Mouse (Mus musculus) intestine, embryonic 15.5 days (tissue): Measurements from ENCODE around the gene Rps10. TPM values are rescaled to one million over a fixed set of nuclear protein-coding genes. Genes with fewer than 3 reads are reported as not detected.
A peak's percentile ranks its signal among the peaks of the same experiment; 100 is the strongest.

Experiments used
- ATAC-seq: fragments of 200-750 bp; cut with Nextera tagmentation; 2 replicates; pipeline ENCODE4 v1.8.0; 2017; ENCODE audit warnings: moderate TSS enrichment, moderate library complexity
- H3K27ac ChIP-seq: fragments of 300-500 bp; sonication (generic); 2 replicates; pipeline ENCODE4 v1.5.1; 2015; ENCODE audit warnings: mild to moderate bottlenecking, inconsistent platforms
- H3K27me3 ChIP-seq: fragments of 300-500 bp; sonication (generic); replicated peaks from 2 replicates; pipeline ENCODE4 v1.6.1; 2015; ENCODE audit warnings: inconsistent platforms
- H3K36me3 ChIP-seq: fragments of 300-500 bp; sonication (generic); 2 replicates; pipeline ENCODE4 v1.6.1; 2015; ENCODE audit warnings: inconsistent platforms
- H3K4me1 ChIP-seq: fragments of 300-500 bp; sonication (generic); replicated peaks from 2 replicates; pipeline ENCODE4 v1.6.1; 2015; ENCODE audit warnings: inconsistent platforms
- H3K4me2 ChIP-seq: fragments of 300-500 bp; sonication (generic); replicated peaks from 2 replicates; pipeline ENCODE4 v1.6.1; 2015; ENCODE audit warnings: mild to moderate bottlenecking, inconsistent platforms
- H3K4me3 ChIP-seq: fragments of 300-500 bp; sonication (generic); replicated peaks from 2 replicates; pipeline ENCODE4 v1.5.1; 2015; ENCODE audit warnings: inconsistent platforms
- H3K9ac ChIP-seq: fragments of 300-500 bp; sonication (generic); 2 replicates; pipeline ENCODE4 v1.6.1; 2015; ENCODE audit warnings: inconsistent platforms
- H3K9me3 ChIP-seq: fragments of 300-500 bp; sonication (generic); 2 replicates; pipeline ENCODE4 v1.6.1; 2016; ENCODE audit warnings: inconsistent platforms
- WGBS: fragments of 180-500 bp; shearing (Covaris S2); methylation state at CpG from one replicate; pipeline ENCODE4 v1.1.7; 2015; 5-methylcytosine and 5-hydroxymethylcytosine counted together
- polyA plus RNA-seq: library from polyadenylated mRNA; unstranded; fragments of >200 nt; fragmentation: Nextera tagmentation; extraction: Ambion mirVana; gene quantifications from 2 replicates; pipeline ENCODE4 v1.2.1, GENCODE M21; 2015

The Rps10 gene
- polyA plus RNA-seq, 1 experiment from 2014 or later: 1,022 TPM

DNA sequence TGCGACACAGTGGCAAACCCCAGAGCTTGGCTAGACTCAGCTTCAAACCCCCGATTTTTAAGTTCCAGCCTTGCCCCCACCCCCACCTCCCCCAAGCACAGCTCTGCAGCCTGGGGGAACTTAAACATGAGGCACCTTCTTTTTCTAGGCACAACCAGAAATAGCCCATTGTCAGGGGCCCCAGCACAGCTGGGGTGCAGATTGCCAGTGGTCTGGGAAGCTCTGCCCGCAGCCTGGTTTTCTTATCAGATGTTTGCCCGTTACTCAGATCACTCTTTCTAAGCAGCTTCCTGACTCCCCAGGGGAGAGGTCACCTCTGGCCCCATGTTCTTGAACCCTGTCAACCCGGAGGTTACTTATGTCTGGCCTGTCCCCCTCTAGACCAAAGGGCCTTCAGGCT lies 19.9 kb upstream of the Rps10 start:
- H3K4me2 ChIP-seq: 0 out of 2 replicates have a peak overlapping the region, but pooled peaks have one; percentile 91
- H3K27me3 ChIP-seq: peaks cover 25% of the 10 kb centered on the region
- H3K27ac ChIP-seq: no peak overlapping the region
- no peak overlapping the region for H3K9ac ChIP-seq
- WGBS: 17% methylated on average over 5 of the region's 5 CpGs
- ATAC-seq: no peak
- no peak overlapping the region for H3K4me3 ChIP-seq
- no peaks in the 10 kb centered on the region for H3K36me3 ChIP-seq
- H3K4me1 ChIP-seq: peaks cover 10% of the 10 kb centered on the region
- H3K9me3 ChIP-seq: no peaks in the 10 kb centered on the region

DNA sequence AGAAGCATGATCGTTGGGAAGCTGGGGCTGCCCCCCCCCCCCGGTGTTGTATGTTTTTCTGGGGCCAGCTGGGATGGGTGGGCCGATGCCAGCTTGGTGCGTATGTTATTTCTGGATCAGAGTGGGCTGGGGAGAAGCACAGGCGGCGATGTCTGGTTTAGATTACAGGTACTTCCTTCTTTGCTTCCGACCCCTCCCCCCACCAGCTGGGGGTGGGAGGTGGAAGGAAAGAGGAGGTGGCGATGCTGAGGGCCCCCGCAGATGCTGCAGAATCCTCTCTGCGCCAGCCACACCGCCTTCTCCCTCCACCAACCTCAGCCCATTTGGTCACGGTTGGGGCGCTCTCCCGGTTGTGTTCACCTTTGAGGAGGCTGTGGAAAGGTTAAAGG lies 19.5 kb upstream of the Rps10 start:
- ATAC-seq: no peak
- peak overlapping the region; percentile 45 for H3K4me3 ChIP-seq
- no peaks in the 10 kb centered on the region for H3K9me3 ChIP-seq
- WGBS: 4% methylated on average over 14 of the region's 14 CpGs
- H3K36me3 ChIP-seq: no peaks in the 10 kb centered on the region
- no peak overlapping the region for H3K27ac ChIP-seq
- peaks cover 10% of the 10 kb centered on the region for H3K4me1 ChIP-seq
- H3K27me3 ChIP-seq: peaks cover 25% of the 10 kb centered on the region
- H3K9ac ChIP-seq: 0 out of 2 replicates have a peak overlapping the region, but pooled peaks have one; percentile 30
- H3K4me2 ChIP-seq: peak overlapping the region; percentile 91

- H3K9ac ChIP-seq: peak within 1 kb of the TSS; percentile 30
- H3K27ac ChIP-seq: no peak within 1 kb of the TSS
- no peaks in the 10 kb centered on the region for H3K9me3 ChIP-seq
- H3K36me3 ChIP-seq: no peaks in the 10 kb centered on the region
- peak within 1 kb of the TSS; percentile 45 for H3K4me3 ChIP-seq
- H3K4me2 ChIP-seq: peak within 1 kb of the TSS; percentile 91
- H3K27me3 ChIP-seq: peaks cover 25% of the 10 kb centered on the region
- ATAC-seq: peak; percentile 74
- peaks cover 10% of the 10 kb centered on the region for H3K4me1 ChIP-seq
- 1% methylated on average over 49 of the region's 65 CpGs for WGBS
These were observed 18.9 kb upstream of the Rps10 start, which contains the start of gene Pacsin1 for GRCm38 (mm10) chr17:27655089-27656010. Pacsin1 (plus strand) TSS chr17:27655509.

DNA sequence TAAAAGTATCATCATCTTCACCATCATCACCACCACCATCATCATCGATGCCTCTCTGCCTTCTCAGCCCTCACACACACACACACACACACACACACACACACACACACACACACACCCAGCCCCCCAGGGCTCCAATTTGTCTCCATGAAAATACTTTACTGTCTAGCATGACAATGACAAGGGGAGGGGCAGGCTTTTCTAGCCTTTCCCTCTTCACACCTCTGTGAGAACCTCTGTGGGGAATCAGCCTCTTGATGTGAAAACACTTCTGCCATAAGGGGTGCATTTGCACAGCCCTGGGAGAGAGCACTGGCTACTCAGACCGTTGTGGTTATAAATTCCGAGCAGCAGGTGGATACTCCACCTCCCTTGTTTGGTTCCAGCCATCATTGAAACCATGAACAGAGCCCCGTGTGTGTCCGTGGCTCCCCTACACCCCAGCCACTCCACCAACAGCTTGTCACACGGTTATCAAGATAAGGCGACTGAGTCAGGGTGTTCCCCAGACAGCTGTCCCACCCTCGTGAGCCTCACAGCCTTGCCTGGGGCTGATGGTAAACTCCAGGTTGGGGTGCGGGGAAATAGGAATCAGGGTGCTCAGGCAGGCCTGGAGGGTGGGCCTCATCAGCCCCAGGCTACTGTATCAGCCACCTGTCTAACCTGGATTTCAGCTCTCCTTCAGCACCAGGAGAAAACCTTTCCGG lies 16.9 kb upstream of the Rps10 start:
- peaks cover 25% of the 10 kb centered on the region for H3K27me3 ChIP-seq
- ATAC-seq: no peak
- WGBS: 54% methylated on average over 10 of the region's 10 CpGs

GRCm38 (mm10) chr17:27652046-27652790 lies 15.7 kb upstream of the Rps10 start:
- no peak overlapping the region for H3K4me2 ChIP-seq
- H3K4me1 ChIP-seq: peaks cover 10% of the 10 kb centered on the region
- H3K27me3 ChIP-seq: peaks cover 25% of the 10 kb centered on the region
- no peak overlapping the region for H3K4me3 ChIP-seq
- H3K27ac ChIP-seq: no peak overlapping the region
- H3K36me3 ChIP-seq: no peaks in the 10 kb centered on the region
- no peak for ATAC-seq
- no peak overlapping the region for H3K9ac ChIP-seq
- no peaks in the 10 kb centered on the region for H3K9me3 ChIP-seq
- WGBS: 81% methylated on average over 23 of the region's 23 CpGs

More for the DNA sequence above, 16.9 kb upstream of the Rps10 start:
- H3K36me3 ChIP-seq: no peaks in the 10 kb centered on the region
- H3K9me3 ChIP-seq: no peaks in the 10 kb centered on the region
- peaks cover 10% of the 10 kb centered on the region for H3K4me1 ChIP-seq
- H3K27ac ChIP-seq: no peak overlapping the region
- H3K9ac ChIP-seq: no peak overlapping the region
- no peak overlapping the region for H3K4me3 ChIP-seq
- H3K4me2 ChIP-seq: no peak overlapping the region

GRCm38 (mm10) chr17:27650586-27650985 lies 14.1 kb upstream of the Rps10 start:
- Histone ChIP-seq H3K4me2 (no peak overlapping the region), H3K9ac (no peak overlapping the region), H3K36me3 (no peaks in the 10 kb centered on the region), H3K4me1 (peaks cover 4% of the 10 kb centered on the region), H3K27ac (no peak overlapping the region), H3K4me3 (no peak overlapping the region), H3K9me3 (no peaks in the 10 kb centered on the region), H3K27me3 (peaks cover 9% of the 10 kb centered on the region)
- 66% methylated on average over 13 of the region's 13 CpGs for WGBS
- no peak for ATAC-seq

DNA sequence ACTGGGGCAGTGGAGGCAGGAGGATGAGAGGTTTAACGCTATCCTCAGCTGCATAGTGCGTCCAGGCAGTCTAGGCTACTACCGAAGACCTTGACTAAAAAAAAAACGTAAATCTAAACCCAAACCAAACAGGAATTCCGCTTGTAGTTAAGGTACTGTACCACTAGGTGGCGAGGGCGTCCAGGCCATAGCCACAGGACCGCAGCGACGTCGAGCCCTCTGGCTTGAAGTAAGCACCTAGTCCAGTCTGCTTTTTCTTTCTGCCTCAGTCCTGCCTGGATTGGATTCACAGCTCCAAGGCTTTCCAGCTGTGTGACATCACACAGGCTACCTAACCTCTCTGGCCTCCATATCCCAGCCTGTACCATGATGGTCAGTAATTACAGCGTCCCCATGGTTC lies 13.7 kb upstream of the Rps10 start:
- Histone ChIP-seq H3K9me3 (no peaks in the 10 kb centered on the region), H3K4me1 (no peaks in the 10 kb centered on the region), H3K9ac (no peak overlapping the region), H3K4me2 (no peak overlapping the region), H3K27ac (no peak overlapping the region), H3K27me3 (peaks cover 5% of the 10 kb centered on the region), H3K36me3 (no peaks in the 10 kb centered on the region), H3K4me3 (no peak overlapping the region)
- 10% methylated on average over 12 of the region's 12 CpGs for WGBS
- no peak for ATAC-seq

- WGBS: 44% methylated on average over 7 of the region's 7 CpGs
- Histone ChIP-seq H3K9ac (no peak overlapping the region), H3K27me3 (no peaks in the 10 kb centered on the region), H3K27ac (no peak overlapping the region), H3K4me1 (peaks cover 10% of the 10 kb centered on the region), H3K9me3 (no peaks in the 10 kb centered on the region), H3K4me2 (no peak overlapping the region), H3K4me3 (no peak overlapping the region), H3K36me3 (no peaks in the 10 kb centered on the region)
- ATAC-seq: no peak
These were observed 9.3 kb upstream of the Rps10 start for GRCm38 (mm10) chr17:27645807-27646206.

DNA sequence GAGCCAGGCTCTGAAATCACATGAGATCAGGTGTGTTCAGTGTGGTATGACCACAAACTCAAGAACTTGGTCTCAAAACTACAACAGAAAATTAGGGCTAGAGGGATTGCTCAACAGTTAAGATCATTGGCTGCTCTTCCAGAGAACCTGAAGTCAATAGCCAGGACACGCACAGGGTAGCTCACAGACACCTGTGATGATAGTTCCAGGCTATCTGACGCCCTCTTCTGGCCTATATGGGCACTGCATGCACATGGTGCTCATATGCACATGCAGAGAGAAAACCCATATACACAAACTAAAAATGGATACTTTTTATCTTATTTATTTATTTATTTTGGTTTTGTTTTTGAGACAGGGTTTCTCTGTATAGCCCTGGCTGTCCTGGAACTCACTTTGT lies 8.1 kb upstream of the Rps10 start:
- Histone ChIP-seq H3K9me3 (no peaks in the 10 kb centered on the region), H3K27ac (no peak overlapping the region), H3K36me3 (no peaks in the 10 kb centered on the region), H3K4me2 (no peak overlapping the region), H3K27me3 (no peaks in the 10 kb centered on the region), H3K4me1 (peaks cover 10% of the 10 kb centered on the region), H3K4me3 (no peak overlapping the region), H3K9ac (no peak overlapping the region)
- no peak for ATAC-seq
- WGBS: 48% methylated on average over 2 of the region's 2 CpGs

DNA sequence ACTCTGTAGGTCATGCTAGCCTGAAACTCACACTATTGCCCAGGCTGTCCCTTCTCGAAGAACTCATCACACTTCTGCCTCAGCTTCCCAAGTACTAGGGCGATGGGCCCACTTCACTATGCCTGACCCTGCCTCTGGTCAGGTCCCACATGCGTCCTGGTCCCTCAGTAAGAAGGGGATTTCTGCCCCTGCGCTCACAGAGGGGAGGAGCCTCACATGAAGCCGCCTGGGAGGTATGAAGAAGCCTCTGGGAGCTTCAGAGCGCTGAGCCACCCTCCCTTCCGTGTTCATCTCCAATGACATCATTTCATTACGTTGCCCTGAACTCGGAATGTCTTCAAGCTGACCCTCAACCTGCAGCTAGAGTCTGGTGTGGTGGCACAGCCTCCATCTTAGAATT lies 7.3 kb upstream of the Rps10 start:
- Histone ChIP-seq H3K9me3 (no peaks in the 10 kb centered on the region), H3K4me2 (no peak overlapping the region), H3K36me3 (no peaks in the 10 kb centered on the region), H3K9ac (no peak overlapping the region), H3K27me3 (no peaks in the 10 kb centered on the region), H3K4me3 (no peak overlapping the region), H3K27ac (no peak overlapping the region), H3K4me1 (peaks cover 10% of the 10 kb centered on the region)
- ATAC-seq: no peak
- 84% methylated on average over 9 of the region's 9 CpGs for WGBS

DNA sequence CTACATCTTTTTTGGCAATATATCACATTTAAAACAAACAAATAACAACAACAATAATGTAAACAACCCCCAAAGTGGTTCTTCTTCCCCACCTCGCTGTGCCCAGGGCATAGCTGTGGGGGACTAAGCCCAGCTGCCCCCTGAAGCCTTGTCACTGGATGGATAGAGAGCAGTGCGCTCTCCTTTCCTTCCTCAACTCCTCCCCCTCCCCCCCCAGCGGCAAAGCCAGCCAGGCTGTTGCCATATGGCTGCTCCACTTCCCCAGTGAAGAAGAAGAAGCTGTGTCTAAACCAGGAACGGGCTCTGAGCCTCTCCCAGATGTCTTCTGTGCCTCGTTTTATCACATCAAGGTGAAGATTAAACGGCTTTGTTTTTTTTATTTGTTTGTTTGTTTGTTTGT lies 6.6 kb upstream of the Rps10 start:
- peak overlapping the region; percentile 22 for H3K4me2 ChIP-seq
- no peaks in the 10 kb centered on the region for H3K27me3 ChIP-seq
- H3K4me3 ChIP-seq: no peak overlapping the region
- ATAC-seq: no peak
- no peaks in the 10 kb centered on the region for H3K36me3 ChIP-seq
- peaks cover 10% of the 10 kb centered on the region for H3K4me1 ChIP-seq
- H3K9me3 ChIP-seq: no peaks in the 10 kb centered on the region
- H3K27ac ChIP-seq: peak overlapping the region; percentile 54; the same call in 1 of the 2 replicates
- no peak overlapping the region for H3K9ac ChIP-seq
- WGBS: 31% methylated on average over 6 of the region's 6 CpGs
